ENCODE assay signal across 19 mouse cellular contexts in the genomic region with DNA sequence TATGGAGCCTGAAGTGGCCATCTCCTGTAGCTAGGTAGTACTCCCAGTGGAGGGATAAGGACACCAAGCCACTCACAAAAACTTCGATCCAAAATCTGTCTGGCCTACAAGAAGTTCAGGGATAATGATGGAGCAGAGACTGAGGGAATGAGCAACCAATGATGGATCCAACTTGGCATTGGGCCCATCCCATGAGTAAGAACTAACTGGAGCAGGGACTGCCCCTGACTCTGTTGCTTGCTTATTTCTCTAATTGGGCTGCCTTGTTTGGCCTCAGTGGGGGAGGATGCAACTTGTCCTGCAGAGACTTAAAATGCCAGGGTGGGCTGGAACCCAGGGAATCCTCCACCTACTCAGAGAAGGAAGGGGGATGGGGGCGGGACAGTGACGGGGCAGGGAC.
DNase-seq lines count a peak whose midpoint lies in the region; ATAC-seq lines count a peak whose summit lies in the region.
"Had no signal": no experiment of that assay in that cellular context is flagged by ENCODE, and none has a peak within 500 bp of the region (broad histone marks: within the 10 kb centered on the region; RNA-seq: fewer than 3 reads in every experiment).

No protein-coding gene starts in this region.

- H3K4me3 ChIP-seq in forebrain, embryonic 14.5 days (ENCODE audit: low read depth, low read length) = no peak overlapping the region
- H3K4me3 ChIP-seq in forebrain, embryonic 15.5 days = no peak overlapping the region
- H3K4me3 ChIP-seq: embryonic facial prominence, embryonic 15.5 days; heart, embryonic 12.5 days; layer of hippocampus, adult 2 months; left cerebral cortex, adult 2 months; limb, embryonic 12.5 days; liver, embryonic 15.5 days; midbrain, embryonic 12.5 days had no signal

- H3K36me3 ChIP-seq in forebrain, embryonic 14.5 days (ENCODE audit: control insufficient read depth, insufficient read depth, low read length) = no peaks in the 10 kb centered on the region
- H3K36me3 ChIP-seq in forebrain, embryonic 15.5 days = no peaks in the 10 kb centered on the region
- H3K36me3 ChIP-seq: embryonic facial prominence, embryonic 15.5 days; heart, embryonic 12.5 days; limb, embryonic 12.5 days; liver, embryonic 15.5 days; midbrain, embryonic 12.5 days had no signal

- H3K4me2 ChIP-seq in forebrain, embryonic 14.5 days (ENCODE audit: low read length) = no peak overlapping the region
- H3K4me2 ChIP-seq in forebrain, embryonic 15.5 days (replicated peaks) = no peak overlapping the region
- H3K4me2 ChIP-seq: embryonic facial prominence, embryonic 15.5 days; heart, embryonic 12.5 days; limb, embryonic 12.5 days; liver, embryonic 15.5 days; midbrain, embryonic 12.5 days had no signal

- peak; percentile 34 for DNase-seq in forebrain, embryonic 14.5 days (ENCODE audit: low spot score)
- peak; percentile 35 for DNase-seq in retina, postnatal 1 day
- DNase-seq in retina, embryonic 14.5 days (ENCODE audit: low spot score) = no peak
- DNase-seq in adrenal gland, adult (ENCODE audit: inconsistent age in 2 of 2, low spot score in 1 of 2) = peak; percentile 67 to 89
- DNase-seq in adrenal gland, postnatal 4 days (ENCODE audit: low spot score in 2 of 2) = peak; percentile 6 to 13
- DNase-seq in neural tube, embryonic 10.5 days (ENCODE audit: extremely low spot score, low spot score) = no peak
- no peak for DNase-seq in kidney, postnatal 36 days
- DNase-seq: lung, postnatal 4 days; right cerebral cortex, adult 18-20 months had no signal

- H3K27me3 ChIP-seq in forebrain, embryonic 14.5 days (replicated peaks; ENCODE audit: control insufficient read depth, insufficient read depth, low read length) = no peaks in the 10 kb centered on the region
- no peaks in the 10 kb centered on the region for H3K27me3 ChIP-seq in forebrain, embryonic 15.5 days
- H3K27me3 ChIP-seq: embryonic facial prominence, embryonic 15.5 days; heart, embryonic 12.5 days; limb, embryonic 12.5 days; liver, embryonic 15.5 days; midbrain, embryonic 12.5 days had no signal

- H3K9me3 ChIP-seq in forebrain, embryonic 14.5 days (replicated peaks; ENCODE audit: control insufficient read depth, low read length) = no peaks in the 10 kb centered on the region
- H3K9me3 ChIP-seq in forebrain, embryonic 15.5 days = no peaks in the 10 kb centered on the region
- H3K9me3 ChIP-seq: embryonic facial prominence, embryonic 15.5 days; heart, embryonic 12.5 days; limb, embryonic 12.5 days; liver, embryonic 15.5 days; midbrain, embryonic 12.5 days had no signal

- H3K4me1 ChIP-seq in forebrain, embryonic 14.5 days (ENCODE audit: control insufficient read depth, insufficient read depth, low read length) = no peaks in the 10 kb centered on the region
- no peaks in the 10 kb centered on the region for H3K4me1 ChIP-seq in forebrain, embryonic 15.5 days
- H3K4me1 ChIP-seq: embryonic facial prominence, embryonic 15.5 days; heart, embryonic 12.5 days; limb, embryonic 12.5 days; liver, embryonic 15.5 days; midbrain, embryonic 12.5 days had no signal

- WGBS in forebrain, embryonic 14.5 days = 75% methylated on average over 3 of the region's 3 CpGs
- 77% methylated on average over 3 of the region's 3 CpGs for WGBS in forebrain, embryonic 15.5 days

- no peak overlapping the region for H3K9ac ChIP-seq in forebrain, embryonic 14.5 days (ENCODE audit: low read length)
- H3K9ac ChIP-seq in forebrain, embryonic 15.5 days (replicated peaks) = no peak overlapping the region
- H3K9ac ChIP-seq: embryonic facial prominence, embryonic 15.5 days; heart, embryonic 12.5 days; limb, embryonic 12.5 days; liver, embryonic 15.5 days; midbrain, embryonic 12.5 days had no signal

- no peak overlapping the region for H3K27ac ChIP-seq in forebrain, embryonic 14.5 days (ENCODE audit: low read depth, low read length)
- H3K27ac ChIP-seq in forebrain, embryonic 15.5 days (replicated peaks) = no peak overlapping the region
- H3K27ac ChIP-seq: embryonic facial prominence, embryonic 15.5 days; layer of hippocampus, adult 2 months; left cerebral cortex, adult 2 months; limb, embryonic 12.5 days; liver, embryonic 15.5 days; midbrain, embryonic 12.5 days had no signal

- 0 out of 2 replicates have a peak, but pooled peaks have one; percentile 26 for ATAC-seq in forebrain, embryonic 14.5 days
- ATAC-seq in forebrain, embryonic 15.5 days (replicated peaks) = no peak
- ATAC-seq: CD4-positive, CD25-positive, alpha-beta regulatory T cell, adult 4 months; inflammation-experienced regulatory T-cells, adult 6 months had no signal

Comparison
In these comparisons a context has a peak if more than half of its experiments do, and no peak if none do; other contexts are left out.
1. DNase-seq: peak in forebrain, embryonic 14.5 days (single experiment), retina, postnatal 1 day (single experiment), adrenal gland, adult (2 of 2) and adrenal gland, postnatal 4 days (2 of 2); none in retina, embryonic 14.5 days (single experiment), neural tube, embryonic 10.5 days (single experiment) and kidney, postnatal 36 days (0 of 2).